Mouse (Mus musculus): ENCODE measurements at regions not wholly inside any gene's neighbourhood (a gene's known extent, or its start where the extent isn't known, plus 50 kb on each side); places are given as distances from the start of the nearest gene placed in this dataset.

- no peak for TF ChIP-seq CTCF (conservative IDR thresholded peaks at IDR 0.05; ENCODE audit: low read length)
- TF ChIP-seq NANOG (IDR thresholded peaks at IDR 0.05; ENCODE audit: borderline replicate concordance, low read length): no peak
These were observed 78.4 kb upstream of the Aldh1a3 start for GRCm38 (mm10) chr7:66505734-66506133.
